Mouse (Mus musculus) gastrocnemius, postnatal 25 days (tissue): ENCODE measurements at regions not wholly inside any gene's neighbourhood (a gene's known extent, or its start where the extent isn't known, plus 50 kb on each side); places are given as distances from the start of the nearest gene placed in this dataset.

Source experiments
- DNase-seq: peaks from one replicate; pipeline ENCODE4 v3.0.0; 2022

DNA sequence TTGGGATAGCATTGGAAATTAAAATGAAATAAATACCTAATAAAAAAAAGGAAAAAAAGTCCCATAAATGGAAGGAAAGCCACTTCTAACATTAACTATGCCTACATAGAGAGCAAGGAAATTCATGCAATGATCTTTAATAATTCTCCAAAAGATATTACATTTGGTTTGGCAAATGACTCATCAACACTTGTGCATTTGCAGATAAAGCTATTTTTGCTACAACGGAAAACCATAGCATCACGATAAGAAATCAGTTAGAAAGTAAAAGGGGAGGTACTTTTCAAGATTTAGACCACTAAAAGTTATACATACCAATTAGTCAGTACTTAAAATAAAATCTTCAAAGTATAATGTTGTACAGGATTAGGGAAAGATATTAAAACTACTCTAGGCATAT lies 109.4 kb upstream of the Tom1l1 start:
- DNase-seq, result no peak

DNA sequence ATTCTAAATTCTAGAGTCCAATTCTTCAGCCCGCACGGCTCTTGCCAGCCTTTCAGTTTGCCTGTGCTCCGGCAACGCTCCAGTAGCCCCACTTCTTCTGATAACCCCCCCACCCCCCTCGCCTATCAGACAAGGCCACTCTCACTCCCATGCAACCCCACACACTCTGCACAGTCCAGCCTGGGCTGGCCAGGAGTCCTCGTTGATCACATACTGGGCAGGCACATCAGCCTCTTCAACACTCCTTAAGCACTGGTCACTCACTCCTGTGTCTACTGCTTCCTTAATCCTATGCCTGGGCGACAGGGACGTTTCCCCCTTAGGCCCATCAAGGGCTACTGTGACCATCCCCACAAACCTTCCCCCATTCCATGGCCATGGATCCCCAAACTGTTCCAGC lies 95.4 kb upstream of the Tom1l1 start:
- DNase-seq, result no peak

DNA sequence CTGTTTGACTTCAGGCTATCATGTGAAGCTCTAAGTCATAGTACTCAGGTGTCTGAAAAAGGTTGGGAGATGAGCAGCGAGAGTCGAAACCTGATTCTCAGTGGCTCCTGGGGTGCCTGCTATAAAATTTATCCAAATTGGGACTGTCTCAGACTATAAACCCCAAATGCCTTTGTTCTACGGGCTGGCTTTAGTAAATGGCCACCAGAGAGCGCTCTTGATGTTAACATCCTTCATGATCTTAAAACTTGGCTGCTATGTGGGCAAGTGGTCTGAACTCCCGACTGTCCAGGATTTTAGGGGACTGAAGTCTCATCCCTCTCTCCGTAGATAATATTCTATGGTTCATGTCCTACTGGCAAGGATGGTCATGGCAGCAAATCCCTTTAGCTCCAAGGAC lies 94.8 kb upstream of the Tom1l1 start:
- no peak for DNase-seq

DNA sequence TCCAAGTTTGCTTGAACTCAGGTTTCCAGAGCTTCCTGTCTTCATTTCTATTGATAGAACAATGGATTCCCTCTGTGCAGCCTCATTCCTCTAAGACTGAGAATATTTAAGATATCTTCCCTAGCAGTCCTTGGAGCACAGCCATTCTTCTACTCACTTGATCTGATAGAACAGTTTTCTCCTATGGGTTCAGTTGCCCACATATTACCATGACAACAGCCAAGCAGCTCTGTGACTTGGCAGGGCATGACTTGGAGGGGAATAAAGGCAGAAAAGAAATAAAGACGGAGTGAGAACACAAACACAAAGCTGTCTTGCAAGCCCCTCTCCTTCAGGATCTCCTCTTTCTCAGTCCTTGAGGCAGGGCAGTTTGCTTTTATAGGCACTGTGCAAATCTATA lies 87.6 kb upstream of the Tom1l1 start:
- no peak for DNase-seq

- no peak for DNase-seq
These were observed 67.8 kb upstream of the Tom1l1 start for GRCm38 (mm10) chr11:90755981-90756380.

DNA sequence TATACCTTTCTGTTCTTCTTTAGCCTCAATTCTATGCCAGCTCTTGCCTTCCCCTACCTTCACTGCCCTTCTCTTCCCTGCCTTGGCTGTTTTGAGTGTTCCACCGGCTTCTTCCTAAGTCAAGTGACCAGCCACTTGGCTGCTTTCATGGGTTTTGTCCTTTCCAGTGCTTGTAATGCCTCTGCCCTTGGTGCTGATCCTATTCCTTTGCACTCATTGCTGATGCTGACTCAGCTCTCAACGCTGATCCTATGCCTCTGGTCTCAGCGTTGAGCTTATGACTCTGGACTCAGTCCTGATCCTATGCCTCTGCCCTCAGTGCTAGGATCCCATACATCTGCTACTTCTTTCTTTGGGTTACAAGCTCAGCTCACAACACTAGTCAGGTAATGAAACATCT lies 60.3 kb upstream of the Tom1l1 start:
- DNase-seq, result no peak

DNA sequence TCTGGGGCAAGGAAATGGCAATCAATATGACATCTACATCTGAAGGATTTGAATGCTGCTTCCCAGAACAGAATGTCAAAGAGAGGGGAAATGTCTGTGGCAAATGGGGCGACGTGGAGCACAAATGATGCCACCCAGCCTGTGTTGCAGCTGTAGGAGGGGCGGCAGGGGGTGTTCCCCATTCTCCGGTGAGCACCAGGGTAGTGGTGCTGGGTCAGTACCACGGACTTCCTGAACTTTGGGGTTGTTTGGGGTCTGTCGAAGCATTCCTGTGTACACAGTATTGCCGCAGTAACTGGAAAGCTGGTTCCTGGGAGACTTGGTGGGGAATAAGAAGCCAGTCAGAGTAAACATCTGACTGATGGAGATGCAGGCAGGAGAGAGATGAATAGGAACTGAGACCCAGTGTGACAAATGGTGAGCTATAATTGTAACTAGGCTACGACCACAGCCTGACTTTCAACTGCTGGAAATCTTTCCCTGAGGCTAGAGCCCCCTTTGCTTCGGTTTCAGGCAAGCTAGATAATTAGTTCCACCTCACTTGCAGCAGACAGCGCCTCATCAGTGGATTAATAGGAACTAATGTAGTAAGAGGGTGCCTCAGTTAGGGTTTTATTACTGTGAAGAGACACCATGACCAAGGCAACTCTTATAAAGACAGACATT lies 53.9 kb upstream of the Tom1l1 start:
- no peak for DNase-seq

DNA sequence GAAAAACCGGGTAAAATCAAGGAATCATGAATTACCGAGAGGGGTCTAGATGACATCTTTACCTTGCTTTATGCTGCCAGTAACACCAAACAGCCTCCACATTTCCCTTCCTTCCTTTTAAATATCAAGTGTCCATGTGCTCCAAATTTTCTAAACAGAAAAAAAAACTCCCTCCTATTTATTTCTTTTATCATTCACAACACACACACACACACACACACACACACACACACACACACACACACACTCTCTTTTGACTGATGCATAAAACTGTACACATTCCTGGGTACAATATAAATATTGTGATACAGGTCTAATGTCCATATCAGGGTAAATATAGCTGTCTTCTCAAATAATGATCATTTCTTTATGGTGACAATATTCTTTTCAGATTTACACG lies 51.3 kb upstream of the Tom1l1 start:
- DNase-seq, result peak; percentile 7

DNA sequence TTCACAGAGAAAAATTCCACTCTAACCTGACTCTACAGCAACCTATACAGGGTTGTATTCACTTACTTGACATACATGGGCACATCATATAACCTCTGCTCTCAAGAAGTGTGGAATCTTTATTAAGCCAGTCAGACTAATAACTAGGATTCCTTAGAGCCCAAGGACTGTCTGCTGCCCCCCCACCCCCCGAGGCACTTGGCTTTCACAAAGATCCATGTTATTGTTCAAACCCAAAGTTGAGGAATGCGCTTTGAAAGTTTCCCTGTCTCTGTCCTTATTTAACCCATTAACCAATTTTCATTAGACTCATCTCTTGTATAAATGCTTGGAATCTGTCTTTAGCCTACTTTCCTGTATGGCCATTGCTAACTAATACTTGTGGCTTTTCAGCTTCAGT lies 50.6 kb upstream of the Tom1l1 start:
- no peak for DNase-seq
